Mouse (Mus musculus) embryonic stem cell, embryonic (primary cell): ENCODE data around the gene Zc2hc1c.

Source experiments
- CTCF ChIA-PET, 4 experiments: fragments of 300-600 bp in 2 of 4; fragments of 350-600 bp in 2 of 4; sonication (Branson Sonifier 250); formaldehyde crosslinking; loops; one replicate each; lab custom pipeline; 2022; ENCODE audit warnings: inconsistent platforms in 2 of 4; lab: Charles Lee
- POLR2A ChIA-PET, 4 experiments: fragments of 300-600 bp in 2 of 4; fragments of 350-600 bp in 2 of 4; sonication (Branson Sonifier 250); formaldehyde crosslinking; loops; one replicate each; lab custom pipeline; 2022; ENCODE audit warnings: antibody characterized with exemption in 4 of 4, inconsistent platforms in 1 of 4; lab: Charles Lee

The Zc2hc1c gene

GRCm38 (mm10) chr12:85278919-85279318, 9.5 kb upstream of the Zc2hc1c start:
- CTCF ChIA-PET, result no interaction called here

GRCm38 (mm10) chr12:85279396-85280080, 8.9 kb upstream of the Zc2hc1c start:
- POLR2A ChIA-PET, result interaction anchor here (0.5 to 3.5 kb wide), 32 partner anchors 8 to 283 kb away, joined by 3 to 40 read pairs (median 5); partner anchors contain the start of genes Acyp1 (in 3 of the 4), Mlh3 (in 3 of the 4), Zc2hc1c (in 3 of the 4) and Eif2b2 (in 2 of the 4)
- CTCF ChIA-PET, result interaction anchor here in 3 of 4 experiments (0.6 to 1.6 kb wide), 6 partner anchors 9 to 1054 kb away, joined by 3 to 6 read pairs (median 5); partner anchors contain the start of genes Acyp1 (in 1 of the 3) and Zc2hc1c (in 1 of the 3)

More at GRCm38 (mm10) chr12:85278919-85279318, 9.5 kb upstream of the Zc2hc1c start:
- POLR2A ChIA-PET, result interaction anchor here in 3 of 4 experiments (0.8 to 3.5 kb wide), 9 partner anchors 9 to 139 kb away, joined by 4 to 40 read pairs (median 7); partner anchors contain the start of genes Acyp1 (in 3 of the 3), Zc2hc1c (in 3 of the 3), Eif2b2 (in 2 of the 3) and Mlh3 (in 2 of the 3)

GRCm38 (mm10) chr12:85280105-85280844, 8.1 kb upstream of the Zc2hc1c start:
- POLR2A ChIA-PET, result interaction anchor here (0.5 to 3.5 kb wide), 43 partner anchors 8 to 975 kb away, joined by 3 to 40 read pairs (median 4); partner anchors contain the start of genes Acyp1 (in 3 of the 4), Mlh3 (in 3 of the 4), Zc2hc1c (in 3 of the 4) and Eif2b2 (in 2 of the 4)
- CTCF ChIA-PET, result interaction anchor here (0.6 to 1.6 kb wide), 13 partner anchors 8 to 1055 kb away, joined by 3 to 11 read pairs (median 4); partner anchors contain the start of genes Abcd4 (in 1 of the 4), Acyp1 (in 1 of the 4), Mlh3 (in 1 of the 4) and Zc2hc1c (in 1 of the 4)

GRCm38 (mm10) chr12:85280845-85281651, 7.3 kb upstream of the Zc2hc1c start:
- POLR2A ChIA-PET, result interaction anchor here (0.6 to 3.5 kb wide), 44 partner anchors 7 to 976 kb away, joined by 3 to 40 read pairs (median 4); partner anchors contain the start of genes Acyp1 (in 3 of the 4), Mlh3 (in 3 of the 4), Zc2hc1c (in 3 of the 4) and Eif2b2 (in 2 of the 4)

GRCm38 (mm10) chr12:85281756-85282155, 6.6 kb upstream of the Zc2hc1c start:
- ChIA-PET CTCF (interaction anchor here in 1 of 4 experiments (1.1 kb wide), 1 partner anchor 636 kb away, joined by 3 read pairs; no protein-coding TSS in a partner anchor), POLR2A (interaction anchor here in 2 of 4 experiments (1.0 to 3.5 kb wide), 6 partner anchors 12 to 172 kb away, joined by 3 to 40 read pairs (median 3); partner anchors contain the start of genes Mlh3 (in 1 of the 2) and Rps6kl1 (in 1 of the 2))

More at GRCm38 (mm10) chr12:85280845-85281651, 7.3 kb upstream of the Zc2hc1c start:
- CTCF ChIA-PET, result interaction anchor here (0.7 to 1.6 kb wide), 11 partner anchors 7 to 664 kb away, joined by 3 to 11 read pairs (median 4); partner anchors contain the start of genes Abcd4 (in 1 of the 4), Acyp1 (in 1 of the 4), Mlh3 (in 1 of the 4) and Zc2hc1c (in 1 of the 4)

GRCm38 (mm10) chr12:85284331-85284730, 4.1 kb upstream of the Zc2hc1c start:
- ChIA-PET POLR2A (interaction anchor here in 2 of 4 experiments (0.6 to 4.8 kb wide), 5 partner anchors 8 to 133 kb away, joined by 3 to 43 read pairs (median 6); partner anchors contain the start of genes Mlh3 (in 2 of the 2) and Rps6kl1 (in 1 of the 2)), CTCF (interaction anchor here in 2 of 4 experiments (0.7 to 1.0 kb wide), 2 partner anchors 21 to 23 kb away, joined by 3 to 4 read pairs; no protein-coding TSS in a partner anchor)

GRCm38 (mm10) chr12:85284996-85285395, 3.4 kb upstream of the Zc2hc1c start:
- ChIA-PET CTCF (interaction anchor here in 2 of 4 experiments (0.5 to 0.7 kb wide), 3 partner anchors 11 to 1498 kb away, joined by 3 to 10 read pairs (median 5); no protein-coding TSS in a partner anchor), POLR2A (interaction anchor here in 2 of 4 experiments (0.6 to 4.8 kb wide), 8 partner anchors 9 to 659 kb away, joined by 3 to 43 read pairs (median 3); partner anchors contain the start of genes Mlh3 (in 2 of the 2), Rps6kl1 (in 1 of the 2) and Vrtn (in 1 of the 2))

- CTCF ChIA-PET, result interaction anchor here (0.5 to 5.3 kb wide), 65 partner anchors 12 to 1152 kb away, joined by 3 to 47 read pairs (median 5); partner anchors contain the start of genes Eif2b2 (in 1 of the 4), Mlh3 (in 1 of the 4) and Rps6kl1 (in 1 of the 4)
Measured at GRCm38 (mm10) chr12:85286941-85287340, 1.4 kb upstream of the Zc2hc1c start.

GRCm38 (mm10) chr12:85287809-85288485, 444 bp upstream of the Zc2hc1c start, which contains the start of gene Acyp1:
Gene Acyp1 (minus strand): TSS chr12:85288438.
- CTCF ChIA-PET, result interaction anchor here (0.6 to 5.3 kb wide), 32 partner anchors 8 to 1636 kb away, joined by 3 to 47 read pairs (median 5); partner anchors contain the start of genes Mlh3 (in 2 of the 4), Eif2b2 (in 1 of the 4) and Rps6kl1 (in 1 of the 4)
- POLR2A ChIA-PET, result interaction anchor here (0.5 to 5.1 kb wide), 68 partner anchors 8 to 1706 kb away, joined by 3 to 56 read pairs (median 4); partner anchors contain the start of genes Mlh3 (in 3 of the 4), Rps6kl1 (in 3 of the 4) and Fos (in 1 of the 4)

More at GRCm38 (mm10) chr12:85286941-85287340, 1.4 kb upstream of the Zc2hc1c start:
- POLR2A ChIA-PET, result interaction anchor here (0.6 to 5.1 kb wide), 32 partner anchors 10 to 715 kb away, joined by 3 to 56 read pairs (median 4); partner anchors contain the start of genes Mlh3 (in 2 of the 4), Eif2b2 (in 1 of the 4) and Rps6kl1 (in 1 of the 4)

GRCm38 (mm10) chr12:85289157-85290000, 988 bp downstream of the Zc2hc1c start:
- ChIA-PET CTCF (interaction anchor here (0.6 to 5.3 kb wide), 12 partner anchors 16 to 1489 kb away, joined by 3 to 47 read pairs (median 8); partner anchors contain the start of gene Mlh3 (in 1 of the 4)), POLR2A (interaction anchor here (0.9 to 5.1 kb wide), 20 partner anchors 8 to 196 kb away, joined by 3 to 56 read pairs (median 6); partner anchors contain the start of genes Mlh3 (in 2 of the 4), Rps6kl1 (in 2 of the 4) and Eif2b2 (in 1 of the 4))

- ChIA-PET POLR2A (interaction anchor here (0.9 to 5.1 kb wide), 10 partner anchors 10 to 164 kb away, joined by 3 to 56 read pairs (median 5); partner anchors contain the start of genes Mlh3 (in 2 of the 4), Eif2b2 (in 1 of the 4) and Rps6kl1 (in 1 of the 4)), CTCF (interaction anchor here (0.5 to 5.3 kb wide), 9 partner anchors 15 to 650 kb away, joined by 3 to 39 read pairs (median 9); partner anchors contain the start of gene Mlh3 (in 1 of the 4))
Measured at GRCm38 (mm10) chr12:85290633-85291032, 2.2 kb downstream of the Zc2hc1c start.

GRCm38 (mm10) chr12:85291541-85291940, 3.1 kb downstream of the Zc2hc1c start:
- ChIA-PET POLR2A (interaction anchor here in 1 of 4 experiments (1.9 kb wide), 1 partner anchor 17 kb away, joined by 6 read pairs; no protein-coding TSS in a partner anchor), CTCF (interaction anchor here in 2 of 4 experiments (0.8 to 5.3 kb wide), 2 partner anchors 14 to 202 kb away, joined by 3 to 37 read pairs; no protein-coding TSS in a partner anchor)

- CTCF ChIA-PET, result interaction anchor here in 3 of 4 experiments (1.0 to 1.6 kb wide), 4 partner anchors 13 to 150 kb away, joined by 3 to 9 read pairs (median 4); no protein-coding TSS in a partner anchor
- POLR2A ChIA-PET, result interaction anchor here in 1 of 4 experiments (0.9 to 1.9 kb wide), 5 partner anchors 13 to 87 kb away, joined by 3 to 6 read pairs (median 3); partner anchors contain the start of gene Eif2b2
Measured at GRCm38 (mm10) chr12:85292288-85292687, 3.9 kb downstream of the Zc2hc1c start.
